Mouse (Mus musculus): ENCODE measurements around the gene Ranbp3.
A peak's percentile ranks its signal among the peaks of the same experiment; 100 is the strongest.
"Not testable (repeated sequence)": the region's sequence is repeated elsewhere in the genome, so short reads cannot be mapped to it uniquely, and the experiment has no call there.

Ranbp3 gene

DNA sequence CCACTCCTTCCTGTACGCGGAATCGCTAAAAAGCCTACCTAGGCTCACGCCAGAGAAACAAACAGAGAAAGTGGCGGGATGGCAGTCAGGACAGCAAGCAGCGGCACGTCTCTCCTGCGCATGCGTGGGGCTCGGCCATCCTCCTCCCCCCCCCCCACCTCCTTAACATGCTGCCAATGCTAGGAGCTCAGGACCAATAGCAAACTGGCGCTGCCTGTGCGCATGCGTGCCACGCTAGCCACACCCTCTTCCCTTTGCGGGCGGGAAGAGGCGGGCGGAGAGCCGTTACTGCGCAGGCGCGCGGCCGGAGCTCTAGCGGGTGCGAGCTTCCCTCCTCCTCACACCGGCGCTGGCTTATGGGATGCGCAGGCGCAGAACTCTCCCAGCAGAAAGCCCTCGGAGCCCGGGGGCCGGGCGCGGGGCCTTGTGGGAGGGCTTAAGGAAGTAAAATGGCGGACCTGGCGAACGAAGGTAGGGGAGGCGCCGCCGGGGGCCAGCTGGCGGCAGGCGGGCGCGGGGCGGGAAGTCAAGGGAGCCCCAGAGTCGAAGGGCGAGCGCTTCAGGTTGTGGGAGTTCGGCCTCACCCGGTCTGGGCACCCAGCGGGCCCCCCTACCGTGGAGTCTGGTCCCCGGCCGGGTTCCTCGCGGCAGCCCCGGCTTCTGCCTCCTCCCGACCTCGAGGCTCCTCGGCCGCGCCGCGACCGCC is at the start of gene Ranbp3:
TSS of gene Ranbp3 (plus strand) at position 354 of the 706 bp plus-strand sequence.
- peak; percentile 100 for DNase-seq

DNA sequence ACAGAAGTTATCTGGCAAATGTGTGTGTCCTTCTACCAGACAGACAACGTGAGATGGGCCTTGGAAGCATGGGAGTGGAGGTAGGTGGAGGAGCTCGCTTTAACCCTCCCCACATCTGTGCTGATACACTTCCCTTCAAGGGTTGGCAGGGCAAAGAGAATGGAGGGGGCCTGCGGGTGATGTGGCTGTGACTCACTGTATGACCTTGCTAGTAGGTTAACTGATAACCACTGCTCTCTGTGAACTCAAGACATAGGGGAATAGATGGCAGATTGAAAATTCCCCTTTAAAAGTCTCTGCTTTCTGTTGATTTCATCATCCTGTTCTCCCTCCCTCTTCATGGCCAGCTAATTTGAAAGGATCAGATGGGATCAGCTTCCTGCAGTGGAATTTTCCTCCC is 47.6 kb upstream of the Ranbp3 start:
- DNase-seq, result no peak

DNA sequence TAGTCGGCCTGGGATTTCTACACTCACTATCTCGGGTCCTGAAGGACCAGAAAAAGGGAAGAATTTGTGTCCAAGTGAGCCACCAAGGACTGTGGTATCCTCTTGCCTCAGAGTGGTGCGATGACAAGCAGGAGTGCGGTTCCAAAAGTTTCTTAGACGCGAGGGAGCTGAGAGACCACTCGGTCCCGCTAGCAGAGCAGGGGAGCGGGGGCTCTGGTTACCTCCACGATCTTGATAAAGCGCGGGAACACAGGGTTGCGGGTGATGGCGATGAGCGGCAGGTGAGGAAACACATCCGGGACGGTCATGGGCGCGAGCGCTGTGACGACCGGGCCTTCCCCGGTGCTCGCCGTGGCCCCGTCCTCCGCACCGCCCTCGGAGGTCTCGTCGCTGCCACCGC is 46.8 kb upstream of the Ranbp3 start:
- no peak for DNase-seq

DNA sequence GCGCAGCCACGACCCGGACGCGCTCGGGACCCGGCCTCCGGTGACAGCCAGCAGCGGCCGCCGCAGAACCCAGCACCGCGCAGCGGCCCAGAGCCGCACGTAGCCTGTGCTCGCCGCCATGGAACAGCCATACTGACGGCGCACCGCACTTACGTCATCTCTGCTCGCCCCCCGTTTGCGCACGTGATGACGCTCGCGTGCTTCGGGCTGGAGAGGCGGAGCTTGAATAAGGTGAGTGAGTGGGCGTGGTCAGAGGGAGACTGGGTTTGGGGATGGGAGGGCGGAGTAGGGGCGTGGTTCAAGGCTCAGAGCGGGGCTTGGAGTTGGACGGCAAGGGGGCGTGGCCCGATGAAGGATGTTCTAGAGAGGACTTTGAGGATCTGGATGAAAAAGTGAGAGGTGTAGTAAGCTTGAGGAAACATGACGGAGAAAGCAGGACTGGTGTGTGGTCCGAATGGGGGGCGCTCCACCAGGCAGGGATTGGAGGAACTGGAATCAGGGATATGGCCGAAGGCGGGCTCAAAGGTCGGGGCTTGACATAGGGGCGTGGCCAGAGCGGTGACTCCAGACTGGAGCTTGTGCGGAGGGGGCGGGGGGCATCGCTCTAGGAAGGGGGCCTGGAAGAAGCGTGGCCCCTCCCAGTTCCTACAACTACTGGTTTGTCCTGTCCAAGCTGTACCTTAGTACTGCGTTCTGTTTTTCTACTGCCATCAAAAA is 46.2 kb upstream of the Ranbp3 start, which contains the start of gene Lonp1:
TSS of gene Lonp1 (minus strand) at position 134 of the 717 bp plus-strand sequence.
- peak; percentile 100 for DNase-seq

DNA sequence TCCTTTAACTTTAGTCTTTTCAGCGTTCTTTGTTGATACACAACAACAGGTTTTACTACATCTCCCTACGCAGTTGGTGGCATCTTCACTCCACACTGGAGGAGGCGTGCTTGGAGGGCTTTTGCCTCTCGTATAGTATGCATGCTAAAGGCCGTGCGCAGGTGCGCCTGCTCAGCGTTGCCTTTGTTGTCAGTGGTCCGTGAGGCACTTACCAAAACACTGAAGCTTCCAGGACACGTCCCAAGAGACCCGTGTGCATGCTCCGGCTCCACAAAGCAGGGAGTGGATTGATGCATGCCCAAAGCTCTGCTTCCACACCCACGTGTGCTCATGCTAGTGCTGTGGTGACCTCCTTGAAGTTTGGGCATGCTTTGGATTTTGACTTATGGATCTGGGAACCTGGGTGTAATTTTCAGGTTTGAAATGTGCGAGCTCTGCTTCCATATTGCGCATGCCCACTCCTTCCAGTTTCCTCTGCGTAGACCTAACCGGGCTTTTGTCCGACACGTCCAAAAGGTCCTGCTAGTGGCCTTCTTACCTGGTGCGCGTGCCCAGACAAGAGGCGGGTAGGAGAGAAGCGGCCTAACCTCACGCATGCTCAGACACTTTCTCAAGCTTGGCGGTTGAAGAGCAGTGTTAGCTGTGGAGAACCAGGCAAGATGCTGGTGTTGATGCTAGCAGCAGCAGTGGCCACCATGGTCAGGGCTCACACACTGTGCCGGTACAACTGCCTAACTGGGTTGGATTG is 45.4 kb upstream of the Ranbp3 start, which contains the start of gene Catsperd:
TSS of gene Catsperd (plus strand) at position 614 of the 748 bp plus-strand sequence.
- DNase-seq, result peak; percentile 69

DNA sequence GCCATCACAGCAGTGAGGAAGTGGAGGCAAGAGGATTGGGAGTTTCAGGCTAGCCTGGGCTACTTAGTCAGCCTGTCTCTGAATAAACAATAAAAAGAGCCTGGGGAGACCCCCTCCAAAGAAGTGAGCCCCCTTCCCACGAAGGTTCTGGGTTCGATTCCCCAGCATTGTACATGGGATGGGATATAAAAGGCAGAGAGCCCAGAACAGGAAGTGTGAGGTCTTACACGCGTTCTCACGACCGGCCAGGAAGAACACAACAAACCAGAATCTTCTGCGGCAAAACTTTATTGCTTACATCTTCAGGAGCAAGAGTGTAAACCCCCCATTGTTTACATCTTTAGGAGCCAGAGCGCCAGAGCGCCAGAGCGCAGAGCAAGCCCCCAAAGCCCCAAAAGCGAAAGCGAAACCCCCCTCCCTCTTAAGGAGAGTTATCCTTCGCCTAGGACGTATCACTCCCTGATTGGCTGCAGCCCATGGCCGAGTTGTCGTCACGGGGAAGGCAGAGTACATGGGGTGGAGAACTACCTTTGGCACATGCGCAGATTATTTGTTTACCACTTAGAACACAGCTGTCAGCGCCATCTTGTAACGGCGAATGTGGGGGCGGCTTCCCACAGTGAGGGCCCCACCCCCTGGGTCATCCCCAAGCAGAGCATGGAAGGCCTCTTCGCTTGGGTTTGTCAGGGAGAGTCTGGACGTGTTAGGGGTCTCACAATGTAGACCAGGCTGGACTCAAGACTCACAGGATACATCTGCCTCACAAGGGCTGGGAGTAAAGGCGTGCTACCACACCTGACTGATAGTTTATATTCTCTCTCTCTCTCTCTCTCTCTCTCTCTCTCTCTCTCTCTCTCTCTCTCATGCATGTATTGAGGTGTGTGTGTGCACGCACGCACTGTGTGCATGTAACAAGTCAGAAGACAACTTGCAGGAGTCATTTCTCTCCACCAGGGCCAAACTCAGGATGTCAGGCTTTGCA is 43.0 kb upstream of the Ranbp3 start:
- DNase-seq, result not testable (repeated sequence)

DNA sequence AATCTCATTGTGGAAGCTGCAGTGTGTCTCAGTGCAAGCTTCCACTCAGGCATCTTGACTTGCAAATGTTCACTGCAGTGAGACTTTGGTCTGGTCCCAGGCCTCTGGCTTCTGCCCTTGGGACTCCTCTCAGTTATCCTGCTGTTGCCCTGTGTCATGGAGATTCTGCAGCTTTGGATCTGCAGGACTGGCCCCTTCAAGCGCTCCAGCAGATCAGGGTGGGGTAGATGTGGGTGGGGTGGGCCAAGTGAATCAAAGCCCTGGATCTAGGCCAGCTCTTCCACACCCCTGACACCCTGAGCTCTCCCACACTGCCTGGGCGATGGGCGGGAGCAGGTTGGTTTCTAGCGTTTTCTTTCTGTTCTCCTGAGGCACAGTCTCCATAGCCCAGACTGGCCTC is 41.3 kb upstream of the Ranbp3 start:
- DNase-seq, result no peak

DNA sequence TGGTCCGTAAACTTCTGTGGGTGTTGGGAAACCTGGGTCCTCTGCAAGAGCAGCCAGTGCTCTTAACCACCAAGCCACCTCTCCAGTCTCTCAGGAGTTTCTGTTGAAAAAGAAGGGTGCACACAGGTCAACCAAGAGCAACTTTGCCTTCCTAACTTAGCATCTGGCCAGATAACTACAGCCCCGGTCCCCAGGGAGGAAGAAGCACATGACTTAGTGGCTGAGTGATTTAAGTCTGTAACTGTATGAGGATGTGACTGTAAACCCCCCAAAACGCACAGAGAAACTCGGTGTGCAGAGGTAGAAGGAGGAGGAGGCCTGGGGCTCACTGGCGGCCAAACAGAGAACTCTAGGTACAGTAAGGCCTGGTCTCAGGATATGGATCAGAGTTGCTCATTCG is 39.1 kb upstream of the Ranbp3 start:
- DNase-seq, result no peak

DNA sequence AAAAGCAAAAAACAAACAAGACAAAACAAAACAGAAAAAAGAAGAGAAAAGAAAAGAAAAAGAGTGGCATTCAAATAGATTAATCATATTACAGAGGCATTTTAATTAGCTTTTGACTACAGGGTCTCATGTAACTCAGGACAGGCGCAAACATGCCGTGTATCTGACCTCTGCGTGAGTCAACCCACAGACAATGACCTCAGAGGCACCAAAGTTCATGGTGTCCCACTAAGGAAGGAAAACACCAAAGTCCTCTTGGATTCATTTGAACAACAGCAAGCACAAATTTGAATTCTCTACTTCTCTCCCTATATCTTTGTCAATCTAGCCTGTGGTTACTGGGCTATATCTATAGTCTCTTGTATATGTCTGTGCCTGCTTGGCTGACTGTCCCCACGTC is 29.9 kb upstream of the Ranbp3 start:
- DNase-seq, result no peak

DNA sequence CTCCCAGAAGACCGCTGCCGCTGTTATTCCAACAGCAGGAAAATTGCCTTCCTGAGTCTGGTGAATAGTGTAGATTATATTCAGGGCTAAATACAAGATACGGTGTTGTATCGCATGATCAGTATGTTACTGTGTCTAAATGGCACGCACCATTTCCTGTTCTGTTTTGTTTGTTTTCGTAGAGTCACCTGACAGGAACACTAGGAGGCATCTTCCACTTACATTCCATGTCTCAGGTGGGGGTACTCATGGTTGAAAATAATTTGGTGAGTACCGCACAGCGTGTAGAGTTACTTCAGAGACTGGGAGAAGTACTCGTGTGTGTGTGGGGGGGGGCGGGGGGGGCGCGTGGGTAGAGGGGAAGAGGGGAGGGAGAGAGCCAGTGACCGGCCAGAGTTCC is 25.5 kb upstream of the Ranbp3 start:
- DNase-seq, result no peak

DNA sequence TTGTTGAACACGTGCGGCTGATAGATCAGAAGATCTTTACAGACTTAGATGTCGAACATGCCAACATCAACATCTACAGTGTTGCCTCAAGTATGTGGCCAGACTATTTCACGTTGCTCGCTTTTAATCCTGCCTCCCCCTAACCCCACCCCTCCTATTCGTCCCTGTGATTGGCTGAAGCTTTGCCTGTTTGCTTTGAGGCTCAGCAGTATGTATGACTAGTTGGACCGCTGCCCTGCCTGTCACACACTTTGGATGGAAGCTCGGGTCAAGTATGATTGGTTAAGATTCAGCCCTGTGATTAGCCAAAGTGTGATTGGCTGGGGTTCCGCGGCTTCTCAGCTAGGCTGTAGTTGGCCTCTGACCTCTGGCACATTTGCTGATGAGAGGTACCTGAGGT is 21.3 kb upstream of the Ranbp3 start:
- peak; percentile 17 for DNase-seq

DNA sequence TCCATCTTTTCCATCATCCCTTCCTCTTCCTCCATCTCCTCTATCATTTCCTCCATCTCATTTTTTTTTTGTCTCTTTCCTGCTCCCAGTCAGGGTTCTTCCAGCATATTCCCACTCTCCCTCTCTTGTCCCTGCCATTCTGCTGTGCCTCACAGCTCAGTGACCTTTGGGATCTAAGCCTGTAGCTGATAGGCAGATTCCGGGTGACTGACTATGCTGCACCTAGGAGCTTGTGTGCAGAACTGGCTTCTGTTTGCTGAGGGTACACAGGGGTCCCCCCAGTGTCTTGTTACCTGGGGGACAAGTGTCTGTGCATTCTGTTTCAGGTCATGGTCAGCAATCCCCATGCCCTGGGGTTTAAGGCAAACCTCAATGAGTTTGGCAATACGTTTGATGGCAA is 18.3 kb upstream of the Ranbp3 start:
- no peak for DNase-seq

DNA sequence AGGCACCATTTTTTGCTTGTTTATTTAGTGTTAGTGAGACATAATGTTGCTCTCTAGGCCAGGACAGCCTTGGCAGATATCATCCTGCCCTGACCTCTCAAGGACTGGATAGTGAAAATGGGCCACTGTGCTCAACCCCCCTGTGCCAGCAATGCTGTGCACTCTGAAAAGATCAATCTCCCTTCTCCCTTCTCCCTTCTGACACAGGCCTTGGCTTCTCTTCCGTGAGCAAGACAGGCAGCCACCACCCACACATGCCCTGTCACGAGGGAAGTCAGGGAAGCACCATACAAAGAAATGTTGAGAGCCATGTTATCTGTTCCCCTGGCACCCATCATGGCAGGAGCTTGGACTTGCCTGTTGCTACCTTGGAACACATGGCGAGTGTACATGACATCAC is 17.8 kb upstream of the Ranbp3 start:
- no peak for DNase-seq

DNA sequence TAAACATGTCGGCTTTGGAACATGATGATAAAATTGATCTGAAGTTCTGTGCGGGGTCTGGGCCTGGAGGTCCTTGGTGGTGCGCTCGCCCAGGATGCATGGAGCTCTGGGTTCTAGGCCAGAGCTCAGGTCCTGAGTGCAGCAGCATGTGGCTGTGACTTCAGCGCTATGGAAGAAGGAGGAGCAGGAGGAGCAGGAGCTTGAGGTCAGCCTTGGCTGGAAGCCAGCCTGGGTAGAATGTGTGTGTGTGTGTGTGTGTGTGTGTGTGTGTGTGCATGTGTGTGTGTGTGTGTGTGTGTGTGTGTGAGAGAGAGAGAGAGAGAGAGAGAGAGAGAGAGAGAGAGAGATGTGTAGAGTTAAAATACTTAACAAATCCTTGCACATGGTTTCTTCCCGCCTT is 16.9 kb upstream of the Ranbp3 start:
- DNase-seq, result no peak

DNA sequence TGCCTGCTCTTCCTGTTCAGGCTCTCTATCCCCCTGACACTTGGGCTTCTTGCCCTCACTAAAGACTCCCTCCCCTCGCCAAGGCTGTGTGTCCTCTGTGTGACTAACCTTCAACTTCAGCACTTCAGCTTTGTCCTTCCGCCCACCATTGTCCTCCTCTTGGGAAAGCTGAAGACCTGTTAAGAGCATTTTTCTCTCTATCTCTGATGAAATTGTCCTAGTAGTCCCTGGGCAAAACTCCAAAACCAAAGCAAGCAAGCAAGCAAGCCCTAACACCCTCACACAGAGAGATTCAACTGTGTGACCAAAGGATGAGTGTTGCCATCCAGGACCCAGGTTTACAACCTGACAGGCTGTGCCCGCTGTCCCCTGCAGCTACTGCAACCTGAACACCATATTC is 9.4 kb upstream of the Ranbp3 start:
- no peak for DNase-seq

DNA sequence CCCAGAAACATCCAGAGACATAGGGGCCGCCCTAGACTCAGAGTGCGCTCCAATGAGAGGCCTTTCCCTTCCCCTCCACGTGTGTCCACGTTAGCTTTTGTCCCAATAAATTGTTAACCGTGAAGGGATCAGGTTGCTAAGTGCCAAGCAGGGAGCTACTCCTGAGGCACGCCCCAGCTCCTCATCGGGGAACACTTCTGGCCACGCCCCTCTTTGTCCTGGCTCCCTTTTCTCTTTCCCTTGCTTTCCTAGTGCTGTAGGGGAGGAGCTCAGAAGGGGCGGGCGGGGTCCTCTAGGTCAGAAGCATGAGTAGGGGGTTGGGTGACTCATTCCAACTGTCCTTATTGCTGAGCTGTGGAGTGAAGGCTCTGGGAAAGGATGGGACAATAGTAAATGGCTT is 8.8 kb upstream of the Ranbp3 start:
- DNase-seq, result peak; percentile 77

DNA sequence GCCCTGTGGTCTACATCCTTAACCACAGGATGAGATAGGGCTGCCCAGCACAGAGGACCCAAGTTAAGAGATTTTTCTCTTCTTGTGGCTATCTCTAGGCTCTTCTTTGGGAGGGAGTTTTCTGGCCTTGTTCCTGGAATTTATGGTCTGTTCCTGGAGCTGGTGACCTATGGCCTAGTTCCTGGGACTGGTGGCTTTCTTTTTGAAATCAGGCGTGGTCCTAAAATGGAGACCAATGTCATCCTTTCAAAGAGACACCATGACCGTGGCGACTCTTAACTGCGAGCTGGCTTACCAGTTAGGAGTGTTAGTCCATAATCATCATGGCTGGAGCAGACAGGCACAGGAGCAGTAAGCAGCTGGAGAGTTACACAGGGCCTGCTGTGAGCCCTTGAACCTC is 6.7 kb upstream of the Ranbp3 start:
- no peak for DNase-seq

DNA sequence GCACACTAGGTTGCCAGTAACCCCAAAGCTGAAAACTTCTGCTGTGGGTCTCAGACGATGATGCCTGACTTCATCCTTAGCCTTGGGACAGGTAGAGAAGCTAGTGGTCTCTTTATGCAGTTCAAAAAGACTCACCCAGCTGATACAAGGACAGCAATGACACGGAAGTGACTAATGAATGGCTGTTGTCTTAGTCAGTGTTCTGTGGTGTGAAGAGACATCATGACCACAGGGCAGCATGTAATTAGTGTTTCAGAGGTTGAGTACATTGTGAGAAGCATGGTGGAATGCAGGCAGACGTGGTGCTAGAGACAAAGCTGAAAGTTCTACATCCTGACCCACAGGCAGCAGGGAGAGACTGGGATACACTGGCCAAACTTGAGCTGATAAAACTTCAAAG is 5.5 kb upstream of the Ranbp3 start:
- DNase-seq, result no peak

DNA sequence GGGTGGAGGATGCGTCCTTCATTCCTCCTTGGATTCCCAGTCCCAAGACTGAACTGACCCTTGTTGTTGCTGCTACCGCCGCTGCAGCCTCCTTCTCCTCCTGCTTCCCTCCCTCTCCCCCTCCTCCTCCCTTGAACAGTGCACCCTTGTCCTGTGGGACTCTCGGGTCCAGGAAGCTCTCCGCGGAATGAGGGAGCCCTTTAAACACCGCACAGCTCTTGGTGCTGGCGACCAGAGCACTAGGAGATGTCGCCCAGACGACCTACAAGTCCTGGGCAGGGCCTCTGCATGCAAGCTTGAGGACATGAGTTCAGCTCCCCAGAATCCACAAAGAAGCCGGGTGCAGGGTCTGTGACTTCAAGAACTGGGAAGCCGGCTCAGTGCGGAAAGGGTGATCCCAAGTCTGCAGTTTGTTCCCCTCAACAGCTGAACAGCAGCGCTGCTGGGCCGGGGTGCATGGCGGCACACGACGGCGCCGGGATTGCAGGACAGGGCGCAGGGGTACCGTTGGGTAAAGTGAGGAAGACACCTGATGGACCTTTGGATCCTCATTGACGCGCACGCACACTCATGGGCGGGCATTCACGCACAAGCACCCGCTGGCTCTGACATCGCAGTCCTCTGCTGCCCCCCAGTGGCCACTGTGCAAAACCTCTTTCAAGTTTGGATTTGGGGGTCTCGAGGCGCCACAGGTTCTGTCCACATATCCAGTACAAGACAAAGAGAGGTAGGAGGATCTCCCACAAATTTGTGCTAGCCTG is 4.5 kb upstream of the Ranbp3 start:
- peak; percentile 91 for DNase-seq

DNA sequence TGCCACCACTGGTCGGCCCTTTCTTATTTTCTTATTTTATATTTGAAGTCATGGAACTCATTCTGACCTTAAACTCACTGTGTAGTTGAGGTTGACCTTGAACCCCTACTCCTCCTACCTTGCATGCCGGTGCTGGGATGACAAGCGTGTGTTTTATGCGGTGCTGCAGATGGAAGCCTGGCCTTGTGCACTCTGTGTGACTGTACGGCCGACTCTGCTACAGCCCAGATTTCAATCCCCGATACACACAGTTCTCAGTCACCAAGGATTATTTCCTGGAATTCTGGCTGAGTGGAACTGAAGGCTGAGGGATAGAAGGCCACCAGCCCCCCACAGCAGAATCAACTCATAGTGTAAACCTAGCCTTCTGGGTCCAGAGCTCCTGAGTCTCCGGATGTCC is 3.3 kb upstream of the Ranbp3 start:
- no peak for DNase-seq

DNA sequence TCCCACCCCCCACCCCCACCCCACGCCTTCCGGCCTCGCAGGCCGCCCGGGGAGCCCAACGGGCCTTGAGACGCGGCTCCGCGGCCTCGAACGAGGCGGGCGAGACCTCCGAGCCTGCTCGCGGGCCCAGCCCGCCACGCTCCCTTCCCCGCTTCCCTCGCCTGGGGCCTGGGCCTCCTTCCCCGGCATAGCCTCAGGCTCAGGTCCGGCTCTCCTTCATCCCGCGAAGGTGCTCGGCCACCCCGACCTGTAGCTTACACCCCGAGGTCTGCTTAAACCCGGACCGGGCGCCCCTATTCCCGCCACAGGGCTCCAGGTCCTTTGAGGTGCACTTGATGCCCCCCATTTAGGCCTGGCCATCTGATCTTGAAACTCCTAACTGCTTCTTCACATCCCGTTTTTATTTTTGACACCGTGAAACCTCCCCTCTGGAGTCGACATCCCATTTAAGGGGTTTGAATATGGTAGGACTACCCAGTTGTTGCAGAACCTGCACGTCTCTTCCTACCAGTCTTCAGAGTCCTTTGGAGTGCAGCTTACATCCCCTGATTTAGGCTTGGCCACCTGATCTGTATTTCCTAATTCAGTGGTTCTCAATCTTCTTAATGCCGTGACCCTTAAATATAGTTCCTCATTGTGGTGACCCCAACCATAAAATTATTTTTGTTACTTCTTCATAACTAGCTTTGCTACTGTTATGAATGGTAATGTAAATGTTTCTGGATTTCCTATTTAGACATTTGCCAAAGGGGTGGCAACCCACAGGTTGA is 738 bp downstream of the Ranbp3 start:
- DNase-seq, result no peak

All from embryo, embryonic 11 days (tissue).